In the genomic region with DNA sequence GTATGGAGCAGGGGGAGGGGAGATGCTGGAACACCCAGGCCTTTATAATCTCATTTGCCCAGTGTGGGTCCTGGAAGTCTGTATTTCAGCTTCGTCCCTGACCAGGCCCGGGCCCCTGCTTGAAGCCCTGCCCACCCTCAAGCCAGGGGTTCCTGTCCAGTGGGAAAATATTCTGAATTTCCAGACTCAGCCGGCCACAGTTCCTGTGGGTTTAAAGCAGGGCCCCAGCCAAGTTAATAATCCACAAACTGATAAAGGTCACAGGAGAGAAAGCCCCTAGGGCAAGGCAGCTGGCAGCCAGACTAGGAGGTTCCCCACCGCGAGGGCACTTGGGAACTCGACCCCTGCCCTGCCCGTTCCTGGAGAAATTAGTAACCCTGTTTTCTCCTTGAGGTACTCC, we compare ENCODE assay signal across 19 mouse cellular contexts. TPM values are rescaled to one million over a fixed set of nuclear protein-coding genes. Genes with fewer than 3 reads are reported as not detected.
DNase-seq lines count a peak whose midpoint lies in the region; ATAC-seq and TF ChIP-seq lines count a peak whose summit lies in the region.
"Had no signal": no experiment of that assay in that cellular context is flagged by ENCODE, and none has a peak within 500 bp of the region (broad histone marks: within the 10 kb centered on the region; RNA-seq: fewer than 3 reads in every experiment).

No protein-coding gene starts in this region.

- no peaks in the 10 kb centered on the region for H3K9me3 ChIP-seq in intestine, embryonic 15.5 days
- H3K9me3 ChIP-seq in midbrain, embryonic 15.5 days, result no peaks in the 10 kb centered on the region
- H3K9me3 ChIP-seq: embryonic facial prominence, embryonic 15.5 days; forebrain, embryonic 13.5 days; heart, embryonic 13.5 days; hindbrain, embryonic 12.5 days; midbrain, embryonic 13.5 days had no signal

- H3K27me3 ChIP-seq in intestine, embryonic 15.5 days (replicated peaks), result no peaks in the 10 kb centered on the region
- no peaks in the 10 kb centered on the region for H3K27me3 ChIP-seq in small intestine, adult 2 months (ENCODE audit: control insufficient read depth, insufficient read depth, low read length)
- no peaks in the 10 kb centered on the region for H3K27me3 ChIP-seq in midbrain, embryonic 15.5 days (replicated peaks)
- H3K27me3 ChIP-seq: embryonic facial prominence, embryonic 15.5 days; forebrain, embryonic 13.5 days; midbrain, embryonic 13.5 days had no signal

- no peaks in the 10 kb centered on the region for H3K36me3 ChIP-seq in intestine, embryonic 15.5 days
- H3K36me3 ChIP-seq in small intestine, adult 2 months (ENCODE audit: control insufficient read depth, insufficient read depth, low read length), result no peaks in the 10 kb centered on the region
- no peaks in the 10 kb centered on the region for H3K36me3 ChIP-seq in midbrain, embryonic 15.5 days (replicated peaks)
- H3K36me3 ChIP-seq: embryonic facial prominence, embryonic 15.5 days; heart, embryonic 13.5 days; hindbrain, embryonic 12.5 days; midbrain, embryonic 13.5 days had no signal

- H3K4me1 ChIP-seq in intestine, embryonic 15.5 days (replicated peaks), result peaks cover 31% of the 10 kb centered on the region
- H3K4me1 ChIP-seq in small intestine, adult 2 months (ENCODE audit: control insufficient read depth, insufficient read depth, insufficient read length, low read length), result peaks cover 64% of the 10 kb centered on the region
- no peaks in the 10 kb centered on the region for H3K4me1 ChIP-seq in midbrain, embryonic 15.5 days
- H3K4me1 ChIP-seq: embryonic facial prominence, embryonic 15.5 days; forebrain, embryonic 13.5 days; hindbrain, embryonic 12.5 days; midbrain, embryonic 13.5 days had no signal

- no peak overlapping the region for H3K4me3 ChIP-seq in intestine, embryonic 15.5 days (replicated peaks)
- no peak overlapping the region; the same call in 1 of the 2 replicates for H3K4me3 ChIP-seq in small intestine, adult 2 months (ENCODE audit: low read depth, low read length)
- H3K4me3 ChIP-seq in midbrain, embryonic 15.5 days, result no peak overlapping the region
- H3K4me3 ChIP-seq: embryonic facial prominence, embryonic 15.5 days; forebrain, embryonic 13.5 days; heart, embryonic 13.5 days; hindbrain, embryonic 12.5 days; layer of hippocampus, adult 2 months; midbrain, embryonic 13.5 days had no signal

- no peak for TF ChIP-seq CTCF in small intestine, adult 2 months (IDR thresholded peaks at IDR 0.05; ENCODE audit: extremely low read depth, insufficient read length, insufficient replicate concordance, low read depth, low read length)

- TF ChIP-seq POLR2A in small intestine, adult 2 months (IDR thresholded peaks at IDR 0.05; ENCODE audit: low read depth, low read length), result no peak

- peak overlapping the region; percentile 37 for H3K4me2 ChIP-seq in intestine, embryonic 15.5 days (replicated peaks)
- H3K4me2 ChIP-seq in midbrain, embryonic 15.5 days, result no peak overlapping the region
- H3K4me2 ChIP-seq: embryonic facial prominence, embryonic 15.5 days; forebrain, embryonic 13.5 days; heart, embryonic 13.5 days; hindbrain, embryonic 12.5 days; midbrain, embryonic 13.5 days had no signal

- peak; percentile 49 for ATAC-seq in intestine, embryonic 15.5 days
- ATAC-seq in midbrain, embryonic 15.5 days (replicated peaks), result no peak
- ATAC-seq: forebrain, embryonic 13.5 days; midbrain, embryonic 13.5 days had no signal

- 49% methylated on average over 7 of the region's 7 CpGs for WGBS in intestine, embryonic 15.5 days
- 29% methylated on average over 7 of the region's 7 CpGs for WGBS in small intestine, adult 2 months
- 57% methylated on average over 7 of the region's 7 CpGs for WGBS in midbrain, embryonic 15.5 days

- H3K9ac ChIP-seq in intestine, embryonic 15.5 days, result no peak overlapping the region
- no peak overlapping the region for H3K9ac ChIP-seq in midbrain, embryonic 15.5 days
- H3K9ac ChIP-seq: embryonic facial prominence, embryonic 15.5 days; forebrain, embryonic 13.5 days; heart, embryonic 13.5 days; hindbrain, embryonic 12.5 days; liver, embryonic 14.5 days; midbrain, embryonic 13.5 days had no signal

- peak overlapping the region; percentile 71 for H3K27ac ChIP-seq in intestine, embryonic 15.5 days
- peak overlapping the region; percentile 96 for H3K27ac ChIP-seq in small intestine, adult 2 months (ENCODE audit: insufficient read depth, low read depth, low read length)
- H3K27ac ChIP-seq in midbrain, embryonic 15.5 days, result no peak overlapping the region
- H3K27ac ChIP-seq: embryonic facial prominence, embryonic 15.5 days; forebrain, embryonic 13.5 days; heart, embryonic 13.5 days; hindbrain, embryonic 12.5 days; layer of hippocampus, adult 2 months; midbrain, embryonic 13.5 days had no signal

- DNase-seq in kidney, adult 8-10 months, result peak; percentile 84 to 94
- peak; percentile 65 to 80 for DNase-seq in kidney, postnatal 4 days
- DNase-seq in cerebellum, postnatal 4 days (ENCODE audit: low spot score in 2 of 2), result no peak
- DNase-seq in spleen, postnatal 4 days (ENCODE audit: low spot score in 2 of 2), result no peak
- DNase-seq: cerebellum, adult 11 months; gastrocnemius, postnatal 14 days; lung, postnatal 36 days; right cerebral cortex, postnatal 4 days had no signal

RNA-seq across cellular contexts. Expression of gene Trim80, which starts 8.7 kb away (rescaled TPM):
- polyA plus RNA-seq in intestine, embryonic 15.5 days (2015; fragmentation: Nextera tagmentation; extraction: Ambion mirVana), result 0.49 and 0.66 TPM in 2 replicates
- 1.5 and 4.7 TPM in 2 replicates for polyA plus RNA-seq in small intestine, adult 2 months (2012; rRNA removed)
- not detected in 2 replicates for polyA plus RNA-seq in midbrain, embryonic 15.5 days (2015; fragmentation: Nextera tagmentation; extraction: Ambion mirVana)
- polyA plus RNA-seq: embryonic facial prominence, embryonic 15.5 days; forebrain, embryonic 13.5 days; hindbrain, embryonic 12.5 days; midbrain, embryonic 13.5 days; neural tube, embryonic 11.5 days had no signal

RNA-seq across cellular contexts. Expression of gene Slc16a5, which starts 13.3 kb away (rescaled TPM):
- 2.8 and 3.7 TPM in 2 replicates for polyA plus RNA-seq in intestine, embryonic 15.5 days (2015; fragmentation: Nextera tagmentation; extraction: Ambion mirVana)
- polyA plus RNA-seq in small intestine, adult 2 months (2012; rRNA removed), result 98.7 and 220 TPM in 2 replicates
- 0.09 and 0.42 TPM in 2 replicates for polyA plus RNA-seq in midbrain, embryonic 15.5 days (2015; fragmentation: Nextera tagmentation; extraction: Ambion mirVana)
- polyA plus RNA-seq: forebrain, embryonic 13.5 days; hindbrain, embryonic 12.5 days had no signal

RNA-seq across cellular contexts. Expression of gene Armc7, which starts 26.5 kb away (rescaled TPM):
- polyA plus RNA-seq in intestine, embryonic 15.5 days (2015; fragmentation: Nextera tagmentation; extraction: Ambion mirVana), result 6.6 and 8.0 TPM in 2 replicates
- polyA plus RNA-seq in small intestine, adult 2 months (2012; rRNA removed), result 13.2 and 16.3 TPM in 2 replicates
- 20.6 and 20.9 TPM in 2 replicates for polyA plus RNA-seq in midbrain, embryonic 15.5 days (2015; fragmentation: Nextera tagmentation; extraction: Ambion mirVana)

RNA-seq across cellular contexts. Expression of gene Kctd2, which starts 29.1 kb away (rescaled TPM):
- 12.1 and 13.5 TPM in 2 replicates for polyA plus RNA-seq in intestine, embryonic 15.5 days (2015; fragmentation: Nextera tagmentation; extraction: Ambion mirVana)
- polyA plus RNA-seq in small intestine, adult 2 months (2012; rRNA removed), result 13.4 and 27.3 TPM in 2 replicates
- polyA plus RNA-seq in midbrain, embryonic 15.5 days (2015; fragmentation: Nextera tagmentation; extraction: Ambion mirVana), result 32.3 and 34.8 TPM in 2 replicates

RNA-seq across cellular contexts. Expression of gene Atp5h, which starts 29.2 kb away (rescaled TPM):
- 989 and 991 TPM in 2 replicates for polyA plus RNA-seq in intestine, embryonic 15.5 days (2015; fragmentation: Nextera tagmentation; extraction: Ambion mirVana)
- 50.8 and 61.5 TPM in 2 replicates for polyA plus RNA-seq in small intestine, adult 2 months (2012; rRNA removed)
- polyA plus RNA-seq in midbrain, embryonic 15.5 days (2015; fragmentation: Nextera tagmentation; extraction: Ambion mirVana), result 782 and 789 TPM in 2 replicates

Comparison
In these comparisons a context has a peak if more than half of its experiments do, and no peak if none do; other contexts are left out.
1. DNase-seq: peak in kidney, adult 8-10 months (2 of 2) and kidney, postnatal 4 days (2 of 2); none in cerebellum, postnatal 4 days (0 of 2) and spleen, postnatal 4 days (0 of 2).
2. RNA of gene Slc16a5, which starts 13.3 kb away (polyA plus RNA-seq): 98.7 to 220 TPM in small intestine, adult 2 months; 2.8 to 3.7 TPM in intestine, embryonic 15.5 days and 0.09 to 0.42 TPM in midbrain, embryonic 15.5 days; every median in the first group is over 10 times any median in the second.